9 mouse cellular contexts compared by ENCODE assay signal in genomic region chr10:76326304-76327006, GRCm38 (mm10). TPM values are rescaled to one million over a fixed set of nuclear protein-coding genes. Genes with fewer than 3 reads are reported as not detected.
DNase-seq lines count a peak whose midpoint lies in the region; ATAC-seq lines count a peak whose summit lies in the region.
"Had no signal": no experiment of that assay in that cellular context is flagged by ENCODE, and none has a peak within 500 bp of the region (broad histone marks: within the 10 kb centered on the region; RNA-seq: fewer than 3 reads in every experiment).

No protein-coding gene starts in this region.

- WGBS in liver, embryonic 12.5 days (ENCODE audit: insufficient replicate concordance), result 61% methylated on average over 6 of the region's 6 CpGs

- peak; percentile 45 to 46 for DNase-seq in cerebellum, adult 18-20 months
- DNase-seq in cerebellum, adult 9-11 months, result no peak
- peak; percentile 19 for DNase-seq in liver
- DNase-seq in adrenal gland, postnatal 25 days, result peak; percentile 49
- DNase-seq in kidney, postnatal 25 days, result peak; percentile 59 to 72
- DNase-seq in skeletal muscle tissue, adult 2 months (ENCODE audit: low read depth, low spot score), result peak; percentile 32
- DNase-seq in frontal cortex, postnatal 36 days (ENCODE audit: low spot score in 2 of 2), result no peak

- no peak overlapping the region for H3K27ac ChIP-seq in liver, embryonic 12.5 days
- H3K27ac ChIP-seq: midbrain, embryonic 12.5 days had no signal

- H3K4me2 ChIP-seq in liver, embryonic 12.5 days, result no peak overlapping the region
- H3K4me2 ChIP-seq: midbrain, embryonic 12.5 days had no signal

- peaks cover 20% of the 10 kb centered on the region for H3K4me1 ChIP-seq in liver, embryonic 12.5 days
- H3K4me1 ChIP-seq: midbrain, embryonic 12.5 days had no signal

- no peak for ATAC-seq in liver, embryonic 12.5 days

- no peaks in the 10 kb centered on the region for H3K27me3 ChIP-seq in liver, embryonic 12.5 days (replicated peaks)
- H3K27me3 ChIP-seq: midbrain, embryonic 12.5 days had no signal

- no peaks in the 10 kb centered on the region for H3K36me3 ChIP-seq in liver, embryonic 12.5 days

- H3K9ac ChIP-seq in liver, embryonic 12.5 days, result no peak overlapping the region
- H3K9ac ChIP-seq: midbrain, embryonic 12.5 days had no signal

- H3K4me3 ChIP-seq in liver, embryonic 12.5 days, result no peak overlapping the region
- H3K4me3 ChIP-seq: midbrain, embryonic 12.5 days had no signal

- no peaks in the 10 kb centered on the region for H3K9me3 ChIP-seq in liver, embryonic 12.5 days (replicated peaks)
- H3K9me3 ChIP-seq: midbrain, embryonic 12.5 days had no signal

RNA-seq across cellular contexts. Expression of gene Dip2a, which starts 18.6 kb away (rescaled TPM):
- polyA plus RNA-seq in liver, embryonic 12.5 days (2016; fragmentation: Nextera tagmentation; extraction: Ambion mirVana), result 2.4 and 2.7 TPM in 2 replicates
- total RNA-seq in adrenal gland, postnatal 25 days (2021), result 28.5 and 33.2 TPM in 2 replicates

Comparison
In these comparisons a context has a peak if more than half of its experiments do, and no peak if none do; other contexts are left out.
1. DNase-seq: peak in cerebellum, adult 18-20 months (2 of 2), liver (single experiment), adrenal gland, postnatal 25 days (single experiment), kidney, postnatal 25 days (2 of 2) and skeletal muscle tissue, adult 2 months (single experiment); none in cerebellum, adult 9-11 months (single experiment) and frontal cortex, postnatal 36 days (0 of 2).